Mouse (Mus musculus) heart, embryonic 16.5 days (tissue): Measurements from ENCODE around the gene Gm10964. TPM values are rescaled to one million over a fixed set of nuclear protein-coding genes. Genes with fewer than 3 reads are reported as not detected.
"Not testable (repeated sequence)": the region's sequence is repeated elsewhere in the genome, so short reads cannot be mapped to it uniquely, and the experiment has no call there.

Experiments used
- ATAC-seq: fragments of 200-750 bp; cut with Nextera tagmentation; replicated peaks from 2 replicates; pipeline ENCODE4 v1.8.0; 2017; ENCODE audit warnings: moderate number of reproducible peaks; ENCODE audit not compliant: insufficient read depth, low FRiP score; ENCODE audit errors: extremely low read depth
- H3K27ac ChIP-seq: fragments of 300-500 bp; sonication (generic); 2 replicates; pipeline ENCODE4 v1.5.1; 2014; ENCODE audit warnings: mild to moderate bottlenecking, low read length, control low read depth, moderate library complexity
- H3K27me3 ChIP-seq: fragments of 300-500 bp; sonication (generic); 2 replicates; pipeline ENCODE4 v1.6.1; 2014; ENCODE audit warnings: low read length, mixed read lengths; ENCODE audit not compliant: control insufficient read depth, insufficient read depth
- H3K36me3 ChIP-seq: fragments of 300-500 bp; sonication (generic); 2 replicates; pipeline ENCODE4 v1.6.1; 2014; ENCODE audit not compliant: control insufficient read depth, insufficient read depth
- H3K4me1 ChIP-seq: fragments of 300-500 bp; sonication (generic); 2 replicates; pipeline ENCODE4 v1.6.1; 2014; ENCODE audit warnings: low read length, mixed read lengths; ENCODE audit not compliant: control insufficient read depth, insufficient read depth
- H3K4me2 ChIP-seq: fragments of 300-500 bp; sonication (generic); 2 replicates; pipeline ENCODE4 v1.6.1; 2014; ENCODE audit warnings: low read depth, mild to moderate bottlenecking, control low read depth, low read length
- H3K4me3 ChIP-seq: fragments of 300-500 bp; sonication (generic); 2 replicates; pipeline ENCODE4 v1.5.1; 2014; ENCODE audit warnings: mild to moderate bottlenecking, control low read depth, low read length
- H3K9ac ChIP-seq: fragments of 300-500 bp; sonication (generic); 2 replicates; pipeline ENCODE4 v1.6.1; 2014; ENCODE audit warnings: low read length, control low read depth
- H3K9me3 ChIP-seq: fragments of 300-500 bp; sonication (generic); replicated peaks from 2 replicates; pipeline ENCODE4 v1.6.1; 2016; ENCODE audit warnings: low read length; ENCODE audit not compliant: control insufficient read depth
- WGBS: fragments of 180-500 bp; shearing (Covaris S2); extraction: QIAGEN DNeasy Blood & Tissue Kit; methylation state at CpG from one replicate; pipeline ENCODE4 v1.1.7; 2014; 5-methylcytosine and 5-hydroxymethylcytosine counted together
- polyA plus RNA-seq: library from polyadenylated mRNA; unstranded; fragments of >200 nt; fragmentation: Nextera tagmentation; extraction: Ambion mirVana; gene quantifications from 2 replicates; pipeline ENCODE4 v1.2.1, GENCODE M21; 2015

Gene Gm10964
- polyA plus RNA-seq, 1 experiment from 2014 or later: not detected

DNA sequence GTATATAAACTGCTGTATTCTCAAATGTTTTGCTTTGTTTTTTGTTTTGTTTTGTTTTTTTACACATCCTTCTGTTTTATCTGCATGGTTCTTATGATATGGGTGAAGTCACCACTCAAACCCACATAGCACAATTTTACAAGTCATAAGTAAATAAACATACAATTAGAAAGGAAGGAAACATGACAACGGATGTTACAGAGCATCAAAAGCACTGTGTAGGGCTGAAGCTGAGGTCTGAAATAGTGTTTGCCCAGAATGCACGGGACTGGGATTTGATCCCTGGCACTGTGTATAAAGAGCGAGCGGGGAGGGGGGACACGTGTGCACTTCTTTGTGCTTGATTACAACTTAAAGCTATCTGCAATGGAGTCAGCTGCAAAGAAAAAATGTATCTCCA is 41.6 kb downstream of the Gm10964 start:
- no peaks in the 10 kb centered on the region for H3K27me3 ChIP-seq
- no peak overlapping the region for H3K4me2 ChIP-seq
- H3K9me3 ChIP-seq: no peaks in the 10 kb centered on the region
- peaks cover 8% of the 10 kb centered on the region for H3K36me3 ChIP-seq
- H3K4me3 ChIP-seq: no peak overlapping the region
- peaks cover 18% of the 10 kb centered on the region for H3K4me1 ChIP-seq
- WGBS: 66% methylated on average over 5 of the region's 5 CpGs
- ATAC-seq: no peak
- no peak overlapping the region for H3K9ac ChIP-seq
- no peak overlapping the region for H3K27ac ChIP-seq

DNA sequence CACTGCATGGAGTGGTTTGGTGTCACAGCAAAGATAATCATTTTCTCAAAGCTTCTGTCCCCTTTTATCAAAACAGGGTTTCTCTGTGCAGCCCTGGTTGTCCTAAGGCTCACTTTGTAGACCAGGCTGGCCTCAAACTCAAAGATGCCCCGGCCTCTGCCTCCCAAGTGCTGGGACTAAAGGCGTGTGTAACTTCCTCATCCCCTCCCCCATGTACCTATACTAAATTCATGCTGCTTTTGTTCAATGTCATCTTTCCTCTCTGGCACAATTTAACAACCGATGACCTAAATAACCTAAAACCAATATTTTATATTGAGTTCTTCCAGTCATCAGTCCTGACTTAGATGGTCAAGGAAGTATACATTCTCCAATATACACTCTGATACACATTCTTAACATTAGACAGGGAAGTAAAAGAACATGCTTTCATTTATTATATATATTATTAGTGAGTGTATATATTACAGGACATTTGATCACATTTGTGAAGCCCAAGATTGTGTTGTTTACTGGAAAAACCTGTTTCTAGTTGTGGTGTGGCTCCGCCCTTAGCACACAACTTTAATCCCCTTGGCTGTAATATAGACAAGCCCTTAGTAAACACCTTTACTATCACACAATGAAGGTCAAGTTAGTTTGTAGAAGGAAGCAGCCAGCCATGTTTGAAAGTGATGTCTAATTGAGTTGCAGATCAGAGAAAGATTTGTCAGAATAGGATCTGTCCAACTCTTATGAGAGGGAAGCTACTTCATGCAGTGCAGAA is 43.9 kb downstream of the Gm10964 start:
- WGBS: 82% methylated on average over 4 of the region's 4 CpGs
- H3K4me3 ChIP-seq: no peak overlapping the region
- no peak overlapping the region for H3K4me2 ChIP-seq
- peaks cover 22% of the 10 kb centered on the region for H3K4me1 ChIP-seq
- H3K9me3 ChIP-seq: no peaks in the 10 kb centered on the region
- no peak overlapping the region for H3K9ac ChIP-seq
- 0 out of 2 replicates have a peak, but pooled peaks cover 2% of the 10 kb centered on the region for H3K36me3 ChIP-seq
- ATAC-seq: no peak
- no peaks in the 10 kb centered on the region for H3K27me3 ChIP-seq
- H3K27ac ChIP-seq: no peak overlapping the region

DNA sequence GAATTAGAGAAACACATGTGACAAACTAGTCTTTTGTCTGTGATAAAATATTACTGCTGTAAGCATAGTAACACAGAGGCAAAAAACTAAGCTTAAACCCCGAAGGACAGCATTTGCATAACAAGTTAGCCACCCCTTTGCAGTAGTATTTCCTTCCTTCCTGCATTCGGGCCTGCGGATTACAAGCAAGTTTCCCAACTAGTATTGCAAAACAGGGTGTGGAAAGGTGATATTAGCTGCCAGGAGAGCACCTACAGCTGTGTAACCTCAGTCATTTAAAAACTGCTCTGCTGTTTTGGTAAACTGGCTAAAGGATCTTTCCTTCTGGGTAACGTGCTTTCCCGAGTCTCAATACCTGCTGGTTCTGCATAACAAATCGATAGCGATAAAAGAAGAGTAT is 48.1 kb downstream of the Gm10964 start:
- Histone ChIP-seq H3K9ac (no peak overlapping the region), H3K27ac (0 out of 2 replicates have a peak overlapping the region, but pooled peaks have one; percentile 5), H3K9me3 (no peaks in the 10 kb centered on the region), H3K4me3 (no peak overlapping the region), H3K27me3 (no peaks in the 10 kb centered on the region), H3K4me2 (no peak overlapping the region), H3K4me1 (peaks cover 28% of the 10 kb centered on the region), H3K36me3 (0 out of 2 replicates have a peak, but pooled peaks cover 2% of the 10 kb centered on the region)
- ATAC-seq: no peak
- 66% methylated on average over 7 of the region's 7 CpGs for WGBS

DNA sequence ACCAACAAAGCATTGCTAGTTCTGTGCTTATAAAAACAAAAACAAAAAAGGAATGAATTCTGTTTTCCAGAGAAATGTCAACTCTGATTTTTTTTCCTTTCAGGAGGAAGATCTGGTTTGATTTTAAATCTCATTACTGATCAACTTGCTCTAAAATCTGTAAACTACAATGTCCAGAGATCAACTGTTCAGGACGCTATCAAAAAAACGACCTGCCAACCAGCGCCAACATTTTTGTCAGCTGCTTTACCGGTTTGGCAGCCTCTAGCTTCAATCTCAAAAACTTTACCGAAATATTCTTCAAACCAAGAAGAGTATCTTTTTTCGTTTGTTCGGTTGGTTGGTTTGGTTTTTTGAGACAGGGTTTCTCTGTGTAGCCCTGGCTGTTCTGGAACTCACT is 49.9 kb downstream of the Gm10964 start:
- WGBS: 74% methylated on average over 7 of the region's 7 CpGs

DNA sequence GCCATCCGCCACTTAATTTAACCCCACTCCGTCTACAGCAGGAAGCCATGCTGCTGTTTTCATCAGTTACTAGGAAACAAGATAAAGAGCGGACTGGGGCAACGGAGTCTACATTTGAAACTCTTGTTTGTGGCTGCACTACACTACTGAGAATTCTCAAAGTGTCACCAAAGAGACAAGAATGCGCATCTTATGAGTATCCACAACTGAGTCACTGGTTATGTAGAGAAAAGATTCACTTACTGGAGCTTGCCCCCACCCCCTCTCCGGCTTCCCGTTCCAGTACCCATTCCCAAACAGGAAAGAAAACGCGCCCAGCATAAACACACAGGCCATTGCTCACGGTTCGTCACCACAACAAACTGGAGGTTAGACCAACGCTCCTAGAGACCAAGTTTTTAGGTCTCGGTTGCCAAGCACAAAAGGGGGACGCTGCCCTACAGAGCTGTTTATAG is 50.8 kb downstream of the Gm10964 start:
- no peaks in the 10 kb centered on the region for H3K9me3 ChIP-seq
- H3K4me1 ChIP-seq: peaks cover 23% of the 10 kb centered on the region
- peak overlapping the region; percentile 89 for H3K4me2 ChIP-seq
- peak overlapping the region; percentile 91 for H3K27ac ChIP-seq
- peak overlapping the region; percentile 92 for H3K4me3 ChIP-seq
- WGBS: under 1% methylated on average over 14 of the region's 14 CpGs
- H3K36me3 ChIP-seq: 0 out of 2 replicates have a peak, but pooled peaks cover 2% of the 10 kb centered on the region
- H3K27me3 ChIP-seq: no peaks in the 10 kb centered on the region
- ATAC-seq: no peak
- peak overlapping the region; percentile 98 for H3K9ac ChIP-seq

More for the DNA sequence above, 49.9 kb downstream of the Gm10964 start:
- 0 out of 2 replicates have a peak, but pooled peaks cover 2% of the 10 kb centered on the region for H3K36me3 ChIP-seq
- peaks cover 23% of the 10 kb centered on the region for H3K4me1 ChIP-seq
- H3K27ac ChIP-seq: peak overlapping the region; percentile 55
- no peaks in the 10 kb centered on the region for H3K27me3 ChIP-seq
- H3K4me3 ChIP-seq: peak overlapping the region; percentile 92
- ATAC-seq: no peak
- no peak overlapping the region for H3K9ac ChIP-seq
- H3K9me3 ChIP-seq: no peaks in the 10 kb centered on the region
- peak overlapping the region; percentile 89 for H3K4me2 ChIP-seq

DNA sequence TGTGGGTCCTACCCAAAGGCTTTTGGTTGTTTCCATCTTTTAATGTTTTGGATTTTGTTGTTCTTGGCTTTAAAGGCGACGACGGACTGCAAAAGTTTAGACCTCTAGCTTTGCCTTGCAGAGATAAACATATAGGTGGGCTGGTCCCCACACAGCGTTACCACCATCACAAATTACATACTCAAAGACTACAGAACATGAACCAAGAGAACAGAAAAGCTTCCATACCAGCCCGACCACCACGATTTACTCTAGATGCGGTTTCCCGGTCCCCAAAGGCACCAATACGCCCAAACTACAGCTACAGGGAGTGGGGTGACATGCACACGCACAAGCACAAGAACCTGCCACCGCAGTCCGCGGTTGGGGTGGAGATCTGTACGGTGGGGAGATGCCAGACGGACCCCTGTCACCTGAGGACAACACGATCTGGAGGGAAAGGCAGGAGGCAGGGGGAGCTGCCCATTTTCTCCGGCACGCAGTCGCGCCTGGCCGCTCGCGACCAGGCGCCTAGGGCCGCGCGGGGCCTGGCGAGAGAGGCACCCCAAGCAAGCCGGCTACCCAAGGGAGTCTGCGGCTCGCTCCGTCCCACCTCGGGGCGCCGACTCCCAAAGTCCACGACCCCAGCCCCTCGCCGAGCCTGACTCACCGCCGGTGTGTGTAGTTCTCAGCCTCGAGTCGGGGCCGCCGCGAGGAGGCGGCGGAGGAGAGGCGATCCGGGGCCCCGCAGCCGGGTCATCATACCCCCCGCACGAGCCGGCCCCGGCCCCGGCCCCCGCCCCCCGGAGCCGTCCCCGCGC is 51.4 kb downstream of the Gm10964 start:
- under 1% methylated on average over 51 of the region's 61 CpGs for WGBS

DNA sequence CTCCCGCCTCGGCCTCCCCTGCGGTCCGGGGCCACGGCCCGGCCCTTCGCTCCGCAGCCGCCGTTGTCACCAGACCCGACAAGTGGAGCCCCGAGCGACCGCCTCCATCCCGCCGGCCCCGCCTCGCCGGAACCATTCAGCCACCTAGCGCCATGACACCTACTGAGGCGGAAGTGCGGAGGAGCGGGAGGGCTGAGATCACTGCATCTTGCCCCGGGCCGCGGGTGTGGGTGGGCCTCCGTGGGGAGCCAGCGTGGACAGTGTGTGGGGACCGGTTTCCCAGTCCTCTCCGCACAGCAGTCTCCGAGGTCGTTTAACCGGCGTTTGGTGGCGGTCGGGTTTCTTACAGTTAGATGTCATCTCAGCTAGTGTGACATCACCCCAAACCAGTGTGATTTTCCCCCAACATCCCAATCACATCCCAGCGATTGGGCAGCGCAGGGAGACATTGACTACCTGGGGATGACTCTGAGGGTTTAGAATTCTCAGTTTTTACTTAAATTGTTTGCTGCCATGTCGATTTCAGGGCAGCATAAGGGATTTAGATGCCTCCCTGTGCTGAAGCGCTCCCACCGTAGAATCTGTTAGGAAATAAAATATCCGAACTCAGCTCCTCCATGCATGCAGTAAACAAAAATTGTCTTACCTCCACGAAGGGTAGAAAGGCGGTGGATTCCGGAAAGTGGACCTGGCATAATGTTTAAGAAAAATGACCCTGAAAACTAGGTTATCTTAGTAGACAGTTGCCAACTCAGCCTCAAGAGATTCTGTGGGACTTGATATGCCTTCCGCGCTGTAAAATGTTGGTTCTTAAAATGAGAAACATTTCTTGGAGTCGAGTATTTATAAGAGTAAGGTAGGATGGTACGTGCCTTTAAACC is 52.3 kb downstream of the Gm10964 start, which contains the start of gene Hipk1:
Gene Hipk1, minus strand, starts transcription at position 334 of the 881 bp plus-strand sequence.
- Histone ChIP-seq H3K9me3 (no peaks in the 10 kb centered on the region), H3K9ac (peak within 1 kb of the TSS; percentile 98), H3K4me2 (peak within 1 kb of the TSS; percentile 89), H3K36me3 (0 out of 2 replicates have a peak, but pooled peaks cover 2% of the 10 kb centered on the region), H3K4me1 (peaks cover 20% of the 10 kb centered on the region), H3K27ac (peak within 1 kb of the TSS; percentile 91), H3K27me3 (no peaks in the 10 kb centered on the region), H3K4me3 (peak within 1 kb of the TSS; percentile 92)
- ATAC-seq: peak; percentile 93
- 8% methylated on average over 49 of the region's 49 CpGs for WGBS

More for the DNA sequence above, 51.4 kb downstream of the Gm10964 start:
- Histone ChIP-seq H3K9ac (peak overlapping the region; percentile 98), H3K4me3 (peak overlapping the region; percentile 92), H3K36me3 (0 out of 2 replicates have a peak, but pooled peaks cover 2% of the 10 kb centered on the region), H3K4me1 (peaks cover 20% of the 10 kb centered on the region), H3K4me2 (peak overlapping the region; percentile 89), H3K9me3 (no peaks in the 10 kb centered on the region), H3K27ac (peak overlapping the region; percentile 91), H3K27me3 (no peaks in the 10 kb centered on the region)
- peak; percentile 66 for ATAC-seq

DNA sequence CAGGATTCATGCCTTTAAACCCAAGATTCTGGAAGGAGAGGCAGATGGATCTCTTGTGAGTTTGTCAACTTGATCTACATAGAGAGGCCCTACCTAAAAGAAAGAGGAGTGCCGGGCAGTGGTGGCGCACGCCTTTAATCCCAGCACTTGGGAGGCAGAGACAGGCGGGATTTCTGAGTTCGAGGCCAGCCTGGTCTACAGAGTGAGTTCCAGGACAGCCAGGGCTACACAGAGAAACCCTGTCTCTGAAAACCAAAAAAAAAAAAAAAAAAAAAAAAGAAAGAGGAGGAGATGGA is 52.9 kb downstream of the Gm10964 start:
- WGBS: 82% methylated on average over 5 of the region's 5 CpGs
- H3K36me3 ChIP-seq, H3K4me3 ChIP-seq, H3K27me3 ChIP-seq, ATAC-seq, H3K9me3 ChIP-seq, H3K9ac ChIP-seq: not testable (repeated sequence)
- Histone ChIP-seq H3K4me2 (peak overlapping the region; percentile 78), H3K27ac (peak overlapping the region; percentile 91; the same call in 1 of the 2 replicates), H3K4me1 (peaks cover 20% of the 10 kb centered on the region)
